Mouse (Mus musculus): ENCODE measurements around the gene Olfml2b.

Gene Olfml2b

DNA sequence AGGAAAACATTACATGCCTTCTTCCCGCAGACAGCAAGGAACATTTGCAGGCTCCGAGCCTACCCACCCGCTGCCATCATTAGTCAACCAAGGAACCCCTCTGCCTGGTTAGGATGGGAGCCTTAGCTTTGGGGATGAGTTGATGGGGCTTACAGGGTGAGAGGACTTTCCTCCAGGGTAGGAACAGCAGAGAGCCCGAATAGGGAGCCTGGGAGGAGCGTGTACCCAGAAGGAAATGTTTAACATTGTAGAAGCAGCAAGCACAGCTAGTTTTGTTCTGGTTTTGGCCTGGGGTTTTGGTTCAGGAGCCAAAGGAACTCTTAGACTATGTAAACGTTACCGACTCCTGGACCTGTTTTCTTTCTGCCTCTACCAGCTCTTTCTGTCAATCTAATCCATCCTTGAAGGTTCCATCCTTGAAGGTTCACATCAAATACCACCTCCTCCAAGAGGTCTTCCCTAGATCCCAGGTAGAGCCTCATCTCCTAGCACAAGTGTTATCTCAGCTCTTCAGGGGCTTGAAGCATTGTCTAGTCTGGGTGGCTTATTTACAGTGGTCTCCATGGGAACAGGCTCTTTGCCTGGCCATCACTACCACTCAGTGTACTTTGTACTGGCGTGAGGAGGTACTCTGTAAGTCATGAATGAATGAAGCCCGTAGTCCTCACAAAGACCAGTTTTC, 2.4 kb downstream of the Olfml2b start:
- DNase-seq (ENCODE audit: low spot score): no peak

DNA sequence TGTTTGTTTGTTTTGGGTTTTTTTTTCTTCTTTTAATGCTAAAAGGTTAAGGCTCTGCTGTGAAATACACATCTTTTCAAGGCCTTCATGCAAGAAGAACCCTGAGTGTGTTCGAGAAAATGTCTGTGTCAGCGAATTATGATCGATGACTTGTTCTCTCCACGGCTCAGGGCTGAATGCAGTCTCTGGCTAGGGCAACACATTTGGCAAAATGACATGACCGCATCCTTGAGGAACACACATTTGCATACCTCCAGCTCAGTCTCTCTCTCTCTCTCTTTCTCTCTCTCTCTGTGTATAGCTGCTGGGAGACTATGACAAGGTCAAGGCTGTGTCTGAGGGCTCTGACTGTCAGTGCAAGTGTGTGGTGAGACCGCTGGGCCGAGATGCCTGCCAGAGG, 3.0 kb downstream of the Olfml2b start:
- DNase-seq (ENCODE audit: low spot score): no peak

DNA sequence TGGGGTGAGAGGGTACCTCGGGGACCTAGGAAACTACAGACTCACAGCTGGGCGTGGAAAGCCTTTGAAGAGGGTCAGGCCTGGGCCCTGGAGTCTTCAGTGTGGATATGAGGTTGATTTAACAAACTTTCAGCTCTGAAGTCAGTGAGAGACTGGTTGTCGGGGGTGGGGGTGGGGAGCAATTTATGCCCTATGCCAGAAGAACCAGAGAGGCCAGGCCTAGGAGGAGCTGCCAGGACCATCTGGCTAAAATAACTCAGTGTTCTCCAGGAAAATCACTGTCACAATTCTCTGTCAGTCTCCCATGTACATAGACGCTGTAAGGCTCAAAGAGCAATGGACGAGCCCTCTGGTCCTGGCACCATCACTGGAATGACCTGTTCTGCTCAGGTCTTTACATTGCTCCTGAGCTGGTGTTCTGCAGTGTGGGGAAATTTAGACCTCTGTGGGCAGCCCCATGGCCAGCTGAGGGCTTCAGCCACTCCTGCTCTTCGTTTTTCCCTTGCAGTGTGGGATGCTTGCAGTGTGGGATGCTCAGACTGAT, 3.7 kb downstream of the Olfml2b start:
- DNase-seq (ENCODE audit: low spot score): no peak

DNA sequence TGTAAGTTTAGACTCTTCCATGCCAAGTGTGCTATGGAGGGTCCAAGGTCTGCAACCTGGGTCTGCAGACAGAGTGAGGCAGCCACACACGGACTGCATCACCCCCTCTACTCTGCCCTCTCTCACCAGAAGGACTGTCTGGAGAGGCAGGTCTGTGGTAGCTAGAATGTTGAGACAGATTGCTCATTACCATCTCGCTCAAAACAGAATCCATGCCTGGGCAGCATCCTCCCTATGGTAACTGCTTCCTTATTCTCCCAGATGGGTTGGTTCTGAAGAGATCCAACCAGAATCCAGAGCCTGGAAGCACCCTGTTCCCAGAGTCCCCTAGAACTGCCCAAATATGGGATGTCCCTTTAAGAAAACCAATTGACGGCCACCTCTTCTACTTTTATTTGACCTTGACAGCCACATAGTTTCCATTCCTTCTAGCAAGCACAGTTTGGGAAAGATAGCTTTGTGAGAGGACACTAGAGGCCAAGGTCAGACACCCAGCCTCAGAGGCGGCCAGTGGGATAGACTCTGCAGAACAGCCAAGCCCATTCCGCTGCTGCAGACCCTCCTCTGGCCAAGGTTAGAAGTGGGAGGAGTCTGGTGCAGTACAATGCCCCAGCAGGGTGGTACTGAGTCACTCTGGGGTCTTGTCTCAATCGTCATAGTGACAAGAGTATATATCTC, 6.9 kb downstream of the Olfml2b start:
- DNase-seq (ENCODE audit: low spot score): no peak

DNA sequence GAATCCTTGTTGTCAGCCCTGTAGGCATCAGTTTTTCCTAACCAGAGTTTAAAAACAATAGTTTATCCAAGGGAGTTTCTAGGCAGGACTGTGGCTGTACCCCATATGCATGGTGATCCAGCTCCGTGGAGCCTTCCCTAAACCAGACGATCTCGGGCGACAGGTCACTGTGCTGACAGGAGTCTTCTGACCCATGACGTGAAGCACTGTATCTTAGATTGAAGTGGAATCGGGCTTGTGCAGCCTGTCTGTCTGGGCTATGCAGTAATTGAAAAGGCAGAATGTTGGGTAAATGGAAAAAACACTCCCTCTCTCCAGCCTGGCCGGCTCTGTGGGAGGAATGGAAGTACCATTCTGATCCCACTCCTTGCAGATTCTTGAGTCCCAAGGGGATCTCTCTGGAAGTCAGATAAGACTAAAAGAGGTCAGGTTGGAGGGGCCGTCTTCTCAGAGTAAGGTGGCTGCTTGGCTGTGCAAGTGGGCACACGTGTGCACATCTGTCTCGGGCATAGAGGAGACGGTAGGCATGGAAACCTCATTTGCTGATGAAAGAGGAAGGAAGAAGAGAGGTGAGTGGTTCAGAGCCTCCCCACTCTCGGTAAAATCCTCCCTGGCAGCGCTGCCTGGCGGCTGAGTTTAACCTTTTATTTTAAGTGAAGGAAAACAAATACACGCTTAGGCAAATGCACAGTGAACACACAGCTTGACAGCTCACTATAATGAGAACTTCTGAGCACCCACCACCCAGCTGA, 7.8 kb downstream of the Olfml2b start:
- no peak for DNase-seq (ENCODE audit: low spot score)

DNA sequence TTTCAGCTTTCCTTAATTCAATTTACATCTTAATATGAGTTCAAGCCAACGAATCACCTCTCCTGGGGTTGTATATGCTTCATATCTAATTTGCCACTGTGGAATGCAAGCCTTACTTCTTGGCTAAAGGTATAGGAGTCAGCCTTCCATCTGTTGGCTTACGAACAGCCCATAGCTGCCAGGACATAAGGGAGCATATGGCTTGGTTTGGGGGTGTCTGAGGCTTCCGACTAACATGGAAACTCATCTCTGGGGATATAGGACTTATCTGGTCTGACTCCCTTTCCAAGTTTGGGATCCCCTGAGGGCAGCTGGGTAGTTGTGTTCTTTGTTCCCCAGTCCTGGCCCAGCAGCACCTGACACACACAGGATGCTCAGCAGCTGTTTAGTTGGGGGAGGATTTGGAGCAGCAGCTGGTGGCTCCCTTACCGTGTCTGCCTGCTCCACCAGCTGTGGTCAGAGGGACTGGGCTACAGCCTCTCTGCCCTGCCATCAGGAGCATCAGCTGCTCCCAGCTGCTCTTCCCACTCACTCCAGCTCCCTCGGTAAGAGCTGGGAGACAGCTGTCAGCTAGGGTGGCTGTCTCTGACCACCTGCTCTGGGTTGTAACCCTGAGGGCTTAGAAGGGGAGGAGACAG, 11.1 kb downstream of the Olfml2b start:
- no peak for DNase-seq (ENCODE audit: low spot score)

DNA sequence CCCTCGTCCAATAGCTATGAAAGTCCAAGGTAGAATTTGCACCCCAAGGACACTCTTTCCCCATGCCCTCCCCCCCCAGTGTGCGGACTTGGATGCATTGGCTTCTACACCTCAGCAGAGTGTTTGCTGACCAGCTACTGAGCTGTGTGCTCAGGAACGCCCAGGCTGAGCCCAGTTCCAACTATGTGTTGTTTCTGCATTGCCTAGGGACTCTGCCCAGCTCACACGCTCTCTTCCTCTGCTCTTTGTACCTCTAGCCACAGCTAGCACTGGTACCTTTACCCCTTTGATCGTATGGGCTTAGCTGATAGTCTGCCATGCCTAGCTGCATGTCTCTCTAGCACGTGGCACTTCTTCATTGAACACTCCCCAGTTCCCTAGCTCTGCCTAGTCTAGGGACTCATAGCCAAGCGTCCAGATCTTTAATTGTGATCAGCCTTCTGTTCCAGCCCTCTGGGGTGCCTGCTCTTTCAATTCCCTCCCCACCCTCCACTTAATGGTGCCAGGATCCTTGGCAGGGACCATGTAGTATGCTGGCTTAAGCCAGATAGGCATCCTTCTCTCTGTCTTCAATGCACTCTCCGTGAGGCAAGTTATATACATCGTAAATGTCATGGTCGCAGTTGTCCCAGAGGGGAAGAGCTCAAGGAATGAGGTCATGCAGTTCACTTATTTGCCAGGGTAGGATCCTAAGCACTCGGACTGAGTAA, 12.3 kb downstream of the Olfml2b start:
- DNase-seq (ENCODE audit: low spot score): no peak

DNA sequence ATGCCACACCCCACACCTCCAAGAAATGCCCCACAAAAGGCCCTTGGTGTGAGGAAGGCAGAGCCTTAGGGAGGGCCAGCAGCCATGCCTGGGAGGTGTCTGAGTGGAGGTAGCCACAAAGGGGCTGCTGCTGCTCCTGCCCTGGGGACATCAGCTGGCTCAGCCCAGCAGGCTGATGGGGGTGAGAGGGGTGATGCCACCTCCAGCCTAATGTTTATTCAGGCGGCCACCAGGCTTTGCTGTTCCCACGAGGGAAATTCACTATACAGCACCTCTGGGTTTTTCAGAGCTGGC, 12.8 kb downstream of the Olfml2b start:
- no peak for DNase-seq (ENCODE audit: low spot score)

DNA sequence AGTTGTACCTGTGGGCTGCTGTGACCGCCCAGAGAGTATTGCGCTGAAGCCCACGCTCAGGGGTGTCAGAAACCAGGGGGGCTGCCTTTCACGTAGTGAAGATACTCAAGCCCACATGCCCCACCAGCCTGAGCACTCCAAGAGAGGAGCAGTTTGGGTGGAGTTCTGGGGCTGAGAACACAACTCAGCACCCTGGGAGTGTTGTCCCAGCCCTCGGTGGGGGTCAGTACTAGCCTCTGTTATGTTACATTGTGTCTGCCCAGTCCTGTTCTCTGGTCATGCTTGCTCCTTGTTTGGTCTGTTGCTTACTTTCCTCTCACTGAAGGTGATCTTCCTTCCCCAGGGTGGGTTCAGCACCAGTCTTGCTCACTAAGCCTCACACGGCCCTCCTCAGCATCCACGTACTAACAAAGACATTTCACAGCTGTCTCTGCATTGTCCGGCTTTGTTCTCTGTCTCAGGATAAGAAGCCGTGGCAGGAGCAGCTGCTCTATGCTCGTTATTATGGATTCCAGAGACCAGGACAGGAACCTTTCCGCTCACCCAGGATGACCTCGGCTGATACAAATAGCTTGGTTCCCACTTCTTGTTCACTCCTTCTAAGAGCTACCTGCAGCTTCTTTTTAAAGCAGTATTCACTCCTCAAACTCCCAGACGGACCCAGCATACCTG, 13.4 kb downstream of the Olfml2b start:
- DNase-seq (ENCODE audit: low spot score): no peak

DNA sequence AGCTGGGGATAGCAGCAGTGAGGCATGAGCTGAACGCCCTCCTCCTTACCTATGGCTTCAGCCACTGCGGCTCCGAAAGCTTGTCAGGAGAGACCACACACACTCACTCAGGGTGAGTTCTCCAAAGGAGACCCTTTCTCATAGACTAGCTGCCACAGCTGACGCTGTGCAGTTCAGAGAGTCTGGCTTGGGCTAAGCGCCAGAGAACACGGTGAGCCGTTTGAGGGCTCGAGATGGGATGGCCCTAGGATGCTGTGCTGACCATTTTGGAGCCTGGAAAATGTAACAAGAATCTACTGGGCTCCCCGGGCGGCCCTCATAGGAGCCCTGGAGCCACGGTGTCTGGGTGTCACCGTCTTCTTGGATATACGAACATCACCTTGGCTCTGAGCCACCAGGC, 14.9 kb downstream of the Olfml2b start:
- no peak for DNase-seq (ENCODE audit: low spot score)

DNA sequence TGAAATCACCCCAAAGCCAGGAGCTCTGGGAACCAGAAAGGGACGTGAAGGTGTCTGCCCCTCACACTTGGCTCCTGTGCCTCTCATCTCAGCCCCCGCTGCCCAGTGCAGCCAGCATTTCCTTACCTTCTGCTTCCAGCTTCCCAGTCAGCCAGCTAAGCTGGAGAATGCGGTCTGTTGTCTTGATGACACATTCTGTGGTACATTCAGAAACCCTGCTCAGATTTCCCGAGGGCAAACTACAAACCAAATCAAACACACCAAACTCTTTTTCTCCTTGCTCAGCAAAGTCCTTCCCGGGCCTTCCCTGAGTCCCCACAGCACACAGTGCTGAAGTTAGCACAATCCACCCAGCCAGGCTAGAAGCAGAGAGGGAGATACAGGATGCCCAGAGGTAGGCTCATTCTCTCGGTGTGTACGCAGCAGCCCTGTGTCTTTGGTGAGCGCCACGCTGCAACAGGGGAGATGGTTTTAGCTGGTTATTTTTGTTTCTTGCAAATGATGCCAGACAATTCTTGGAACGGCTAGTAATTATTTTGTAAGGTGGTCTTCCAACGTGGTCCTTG, 20.4 kb downstream of the Olfml2b start:
- no peak for DNase-seq (ENCODE audit: low spot score)

DNA sequence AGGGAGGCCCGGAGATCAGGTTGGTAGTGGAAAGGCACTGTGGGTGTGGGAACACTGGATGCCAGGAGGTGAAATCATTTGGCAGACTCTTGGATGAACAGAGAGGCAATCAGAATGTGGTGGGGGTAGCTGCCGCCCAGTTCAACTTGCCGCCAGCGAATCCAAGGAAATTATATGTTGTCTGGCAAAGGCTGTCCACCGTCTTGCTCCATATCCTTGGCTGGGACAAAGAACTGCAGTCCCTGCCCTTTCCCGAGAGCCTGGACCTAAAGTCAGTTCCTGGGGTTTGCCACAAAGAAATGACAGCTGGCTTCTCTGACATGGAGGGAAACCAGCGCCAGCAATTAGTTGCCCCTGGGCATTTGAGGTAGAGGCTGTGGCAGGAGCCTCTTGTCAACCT, 20.9 kb downstream of the Olfml2b start:
- DNase-seq (ENCODE audit: low spot score): no peak

DNA sequence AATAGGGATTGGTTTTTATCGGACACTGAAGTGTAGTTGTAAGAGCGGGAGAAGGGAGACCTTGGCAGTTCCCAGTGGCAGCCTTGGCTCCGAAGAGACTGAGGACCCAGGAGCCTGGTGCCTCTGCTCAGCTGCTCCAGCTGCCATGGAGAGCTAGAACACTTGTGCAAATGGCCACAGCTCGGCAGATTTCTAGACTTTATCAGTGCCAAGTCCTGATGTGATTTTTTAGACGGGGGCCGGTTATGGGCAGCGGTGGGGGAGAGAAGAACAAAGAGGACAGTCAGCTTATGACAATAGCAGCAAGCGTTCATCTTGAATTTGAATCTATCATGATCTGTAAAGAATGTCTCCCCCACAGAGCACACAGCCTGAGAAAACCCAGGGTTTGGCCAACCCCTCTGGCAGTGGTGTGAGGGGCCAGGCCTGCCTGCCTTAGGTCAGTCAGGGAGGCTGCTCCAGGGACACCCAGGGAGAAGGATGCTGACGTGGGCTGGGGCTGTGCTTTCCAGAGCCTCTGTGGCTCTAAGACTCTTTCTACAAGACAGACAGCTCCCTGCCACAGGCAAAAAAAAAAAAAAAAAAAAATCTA, 29.9 kb downstream of the Olfml2b start:
- no peak for DNase-seq (ENCODE audit: low spot score)

DNA sequence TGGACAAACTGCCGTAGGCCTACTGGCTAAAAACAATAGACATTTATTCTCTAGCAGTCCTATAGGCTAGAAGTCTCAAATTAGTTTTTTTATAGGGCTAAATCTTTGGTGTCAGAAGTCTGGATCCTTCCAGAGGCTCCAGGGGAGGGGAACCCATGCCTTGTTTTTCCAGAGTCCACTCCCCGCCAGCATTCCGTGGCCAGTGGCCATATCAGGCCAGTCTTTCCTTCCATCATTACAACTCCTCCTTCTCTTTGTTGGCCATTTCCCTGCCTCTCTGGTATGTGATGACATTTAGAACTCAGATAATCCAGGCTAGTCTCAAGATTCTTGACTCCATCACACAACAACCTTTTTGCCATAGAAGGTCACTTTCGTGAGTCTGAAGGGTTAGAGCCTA, 33.3 kb downstream of the Olfml2b start:
- no peak for DNase-seq (ENCODE audit: low spot score)

DNA sequence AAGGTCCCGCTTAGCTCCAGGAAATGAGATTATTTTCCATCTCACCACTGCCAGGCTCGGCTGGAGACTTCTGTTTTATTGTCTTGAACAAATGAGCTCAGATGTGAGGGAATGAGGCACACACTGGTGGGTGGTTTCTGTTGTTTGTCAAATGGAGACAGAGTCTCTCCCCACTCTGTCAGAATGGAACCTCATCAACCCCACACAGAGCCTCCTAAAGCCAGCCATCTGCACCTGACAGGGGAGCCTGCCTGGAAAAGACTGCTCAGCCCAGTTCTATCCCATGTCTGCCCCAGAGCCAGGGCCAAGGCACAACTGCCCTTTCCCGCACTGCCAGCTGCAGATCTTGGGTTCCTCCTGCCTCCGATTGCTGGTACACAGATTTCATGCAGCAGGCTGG, 34.5 kb downstream of the Olfml2b start:
- no peak for DNase-seq (ENCODE audit: low spot score)

DNA sequence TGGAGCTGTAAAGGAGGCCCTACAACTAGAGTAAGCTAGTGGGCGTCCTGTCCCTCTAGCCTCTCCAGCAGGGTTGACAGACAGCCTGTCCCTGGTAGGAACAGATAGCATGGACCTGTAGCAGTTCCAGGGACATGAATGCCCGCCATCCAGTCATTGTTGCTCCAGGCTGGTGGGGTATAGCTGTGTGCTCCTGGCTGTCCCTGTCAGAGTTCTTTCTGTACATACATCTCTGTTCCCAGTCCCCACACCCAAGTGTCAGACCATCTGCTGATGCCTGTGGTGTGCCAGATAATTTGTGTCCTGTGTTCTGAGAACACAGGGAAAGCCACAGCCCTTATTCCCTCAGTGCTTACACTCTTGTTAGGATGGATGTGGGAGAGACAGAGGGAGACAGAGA, 35.3 kb downstream of the Olfml2b start:
- no peak for DNase-seq (ENCODE audit: low spot score)

DNA sequence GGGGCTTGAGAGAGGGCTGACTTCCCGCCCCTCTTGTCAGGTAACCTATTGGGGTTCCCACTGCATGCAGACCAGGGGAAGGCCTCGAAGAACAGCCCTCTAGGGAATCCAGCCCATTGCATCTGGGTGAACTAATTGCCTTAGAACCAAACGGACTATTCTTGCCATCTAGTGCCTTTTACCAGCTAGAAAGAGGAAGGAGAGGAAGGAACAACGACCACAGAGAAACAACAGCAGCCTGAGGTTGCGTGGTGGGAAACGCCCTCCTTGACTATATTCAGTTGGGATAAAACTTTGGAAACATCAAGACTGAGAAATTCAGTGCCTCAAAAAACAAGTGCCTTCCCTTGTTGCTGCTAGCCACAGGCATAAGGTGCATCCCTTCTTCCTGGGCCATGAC, 39.5 kb downstream of the Olfml2b start:
- DNase-seq (ENCODE audit: low spot score): no peak

DNA sequence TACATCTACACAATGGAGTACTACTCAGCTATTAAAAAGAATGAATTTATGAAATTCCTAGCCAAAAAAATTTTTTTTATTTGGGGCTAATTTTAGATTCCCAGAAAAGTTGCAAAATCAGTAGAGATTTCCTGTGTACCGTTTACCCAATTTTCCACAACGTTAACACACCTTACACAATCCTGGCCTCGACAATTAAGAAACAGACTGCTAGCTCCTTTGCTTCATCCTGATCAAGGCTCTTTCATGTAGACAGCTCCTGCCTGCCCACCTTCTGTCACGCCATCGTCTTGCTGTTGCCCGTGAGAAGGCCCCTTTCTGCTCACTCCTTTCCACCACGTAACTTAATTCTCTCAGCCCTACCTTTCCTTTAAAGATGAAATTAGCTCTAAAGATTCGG, 45.4 kb downstream of the Olfml2b start:
- DNase-seq (ENCODE audit: low spot score): no peak

DNA sequence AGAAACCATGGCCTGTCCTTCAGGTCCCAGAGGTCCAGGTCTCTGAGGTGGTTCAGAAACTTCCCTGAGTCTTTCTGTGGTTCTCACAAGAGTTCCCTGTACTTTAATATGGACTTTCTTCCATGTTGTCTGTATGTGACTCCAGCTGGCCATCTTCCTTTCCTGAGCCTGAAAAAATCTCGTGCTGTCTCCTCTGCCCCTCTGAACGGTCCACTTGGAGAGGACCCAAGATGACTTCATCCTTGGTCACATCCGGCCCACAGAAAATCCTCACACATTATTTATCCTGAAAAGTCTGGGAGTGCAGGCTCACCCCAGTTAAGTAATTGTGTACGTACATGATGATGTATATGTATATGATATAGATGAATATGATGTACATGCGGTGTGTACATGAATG, 47.0 kb downstream of the Olfml2b start:
- no peak for DNase-seq (ENCODE audit: low spot score)

DNA sequence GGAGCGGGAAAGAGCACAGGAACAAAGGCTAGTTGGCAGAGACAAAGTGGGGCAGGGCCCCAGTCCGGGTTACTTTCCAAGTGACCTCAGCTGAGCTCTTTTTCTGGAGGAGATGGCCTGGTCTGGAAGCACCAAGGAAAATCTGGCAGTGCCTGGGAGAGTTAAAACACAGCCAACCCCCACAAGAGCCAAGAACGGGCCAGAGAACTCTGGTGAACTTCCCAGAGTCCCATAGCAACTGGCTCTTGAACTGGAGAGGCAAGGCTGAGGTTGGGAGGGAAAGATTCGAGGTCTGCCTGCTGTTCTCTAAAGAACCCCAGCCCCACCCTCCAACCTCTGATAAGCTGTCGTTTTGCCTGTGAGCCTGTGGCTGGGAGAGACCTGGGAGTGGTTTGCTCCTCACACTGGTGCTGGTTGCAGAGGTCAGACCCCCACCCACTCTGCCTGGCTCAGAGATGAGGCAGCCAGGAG, 50.5 kb downstream of the Olfml2b start:
- no peak for DNase-seq (ENCODE audit: low spot score)

DNA sequence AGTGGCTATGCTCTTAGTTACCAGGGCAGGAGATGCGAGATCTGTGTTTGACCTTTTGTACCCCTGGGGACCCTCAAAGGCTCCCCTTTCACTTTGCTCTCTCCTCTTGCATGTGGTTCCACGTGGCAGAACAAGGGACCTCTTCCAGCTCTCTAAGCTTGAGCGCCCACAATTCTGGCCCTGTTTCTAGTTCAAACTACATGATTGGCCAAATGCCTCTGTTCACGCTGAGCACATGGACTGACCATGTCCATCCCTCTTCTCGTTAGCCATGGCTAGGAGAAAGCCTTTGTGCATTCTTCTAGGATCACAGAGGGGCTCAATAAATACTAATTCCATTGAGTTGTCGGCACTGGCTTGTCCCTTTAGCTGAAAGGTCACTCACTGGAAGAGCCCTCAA, 51.0 kb downstream of the Olfml2b start:
- no peak for DNase-seq (ENCODE audit: low spot score)
